Mouse (Mus musculus) intestine, postnatal 0 days (tissue): ENCODE results near the gene Prpf4b. TPM values are rescaled to one million over a fixed set of nuclear protein-coding genes. Genes with fewer than 3 reads are reported as not detected.
"Not testable (repeated sequence)": the region's sequence is repeated elsewhere in the genome, so short reads cannot be mapped to it uniquely, and the experiment has no call there.

Source experiments
- ATAC-seq: fragments of 200-750 bp; cut with Nextera tagmentation; 2 replicates; pipeline ENCODE4 v1.8.0; 2017; ENCODE audit warnings: mild to moderate bottlenecking, moderate TSS enrichment, moderate library complexity
- H3K27ac ChIP-seq: fragments of 300-500 bp; sonication (generic); 2 replicates; pipeline ENCODE4 v1.5.1; 2014; ENCODE audit warnings: mild to moderate bottlenecking, low read depth, low read length, moderate library complexity
- H3K27me3 ChIP-seq: fragments of 300-500 bp; sonication (generic); replicated peaks from 2 replicates; pipeline ENCODE4 v1.6.1; 2014; ENCODE audit warnings: low read length, mixed read lengths; ENCODE audit not compliant: control insufficient read depth, insufficient read depth
- H3K36me3 ChIP-seq: fragments of 300-500 bp; sonication (generic); 2 replicates; pipeline ENCODE4 v1.6.1; 2014; ENCODE audit warnings: mild to moderate bottlenecking, moderate library complexity; ENCODE audit not compliant: control insufficient read depth, insufficient read depth
- H3K4me1 ChIP-seq: fragments of 300-500 bp; sonication (generic); replicated peaks from 2 replicates; pipeline ENCODE4 v1.6.1; 2014; ENCODE audit warnings: antibody characterized with exemption, low read length, mixed read lengths; ENCODE audit not compliant: control insufficient read depth, insufficient read depth
- H3K4me2 ChIP-seq: fragments of 300-500 bp; sonication (generic); replicated peaks from 2 replicates; pipeline ENCODE4 v1.6.1; 2014; ENCODE audit warnings: low read depth, mild to moderate bottlenecking, moderate library complexity
- H3K4me3 ChIP-seq: fragments of 300-500 bp; sonication (generic); 2 replicates; pipeline ENCODE4 v1.5.1; 2014; ENCODE audit warnings: low read depth, low read length
- H3K9ac ChIP-seq: fragments of 300-500 bp; sonication (generic); 2 replicates; pipeline ENCODE4 v1.6.1; 2014; ENCODE audit warnings: mild to moderate bottlenecking, low read depth, low read length
- H3K9me3 ChIP-seq: fragments of 300-500 bp; sonication (generic); 2 replicates; pipeline ENCODE4 v1.6.1; 2016; ENCODE audit warnings: mixed run types; ENCODE audit not compliant: control insufficient read depth
- CTCF ChIP-seq: sonication (generic); IDR thresholded peaks from 2 replicates; pipeline ENCODE4 v1.5.1; 2016; ENCODE audit warnings: low read depth, mild to moderate bottlenecking, control low read depth, antibody characterized with exemption, moderate library complexity
- WGBS: fragments of 180-500 bp; shearing (Covaris S2); extraction: QIAGEN DNeasy Blood & Tissue Kit; methylation state at CpG from one replicate; pipeline ENCODE4 v1.1.7; 2014; 5-methylcytosine and 5-hydroxymethylcytosine counted together
- polyA plus RNA-seq: library from polyadenylated mRNA; unstranded; fragments of >200 nt; fragmentation: Nextera tagmentation; extraction: Ambion mirVana; gene quantifications from 2 replicates; pipeline ENCODE4 v1.2.1, GENCODE M21; 2015

The Prpf4b gene
- polyA plus RNA-seq, 1 experiment from 2014 or later = 44.2 TPM

GRCm38 (mm10) chr13:34934931-34935644 lies 60.0 kb downstream of the Prpf4b start:
- Histone ChIP-seq H3K4me3 (no peak overlapping the region), H3K4me2 (no peak overlapping the region), H3K27me3 (no peaks in the 10 kb centered on the region), H3K4me1 (no peaks in the 10 kb centered on the region), H3K27ac (no peak overlapping the region), H3K9me3 (no peaks in the 10 kb centered on the region), H3K36me3 (no peaks in the 10 kb centered on the region; the same call in 1 of the 2 replicates), H3K9ac (no peak overlapping the region)
- no peak for TF ChIP-seq CTCF
- ATAC-seq = no peak
- 64% methylated on average over 10 of the region's 10 CpGs for WGBS

DNA sequence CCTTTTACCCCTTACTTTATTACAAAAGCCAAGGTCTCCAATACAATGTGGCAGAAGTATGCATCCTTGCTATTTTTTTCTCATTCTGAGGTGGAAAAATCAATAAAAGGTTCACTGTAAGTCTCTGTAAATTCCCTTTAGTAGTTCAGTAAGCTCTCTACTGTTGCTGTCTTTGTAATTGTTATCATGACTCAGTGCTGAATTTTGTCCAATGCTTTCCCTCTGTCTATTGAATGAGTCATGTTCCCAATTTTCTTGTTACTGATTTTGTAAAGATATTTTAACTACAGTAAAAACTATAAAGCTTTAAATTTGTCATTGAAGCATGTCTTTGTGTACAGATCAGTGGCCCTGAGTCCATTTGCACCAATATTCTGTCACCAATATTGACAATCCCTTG lies 67.3 kb downstream of the Prpf4b start:
- no peak overlapping the region for H3K4me3 ChIP-seq
- no peak for TF ChIP-seq CTCF
- H3K4me2 ChIP-seq = no peak overlapping the region
- no peaks in the 10 kb centered on the region for H3K4me1 ChIP-seq
- no peaks in the 10 kb centered on the region for H3K27me3 ChIP-seq
- H3K27ac ChIP-seq = no peak overlapping the region
- no peak for ATAC-seq
- H3K36me3 ChIP-seq = no peaks in the 10 kb centered on the region
- no peak overlapping the region for H3K9ac ChIP-seq
- no peaks in the 10 kb centered on the region for H3K9me3 ChIP-seq

DNA sequence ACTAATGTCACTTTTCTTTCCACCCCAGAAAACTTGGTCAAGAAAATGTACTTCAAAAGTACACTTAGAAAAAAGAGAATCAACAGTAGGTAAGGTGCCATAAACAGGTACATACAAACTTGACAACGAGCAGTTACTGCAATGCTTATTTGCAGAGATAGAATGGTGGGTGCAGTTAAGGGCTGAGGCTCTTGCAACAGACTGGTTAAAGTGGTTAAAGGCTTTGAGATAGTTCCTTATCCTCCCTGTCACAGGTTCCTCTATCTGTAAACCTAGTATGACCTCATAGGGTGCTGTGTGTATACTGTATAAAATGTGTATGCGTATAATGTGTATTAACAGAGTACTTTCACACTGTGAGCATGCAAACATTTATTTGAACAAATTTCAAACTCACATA lies 76.3 kb downstream of the Prpf4b start:
- not testable (repeated sequence) for H3K4me2 ChIP-seq, ATAC-seq, H3K36me3 ChIP-seq, H3K4me1 ChIP-seq, H3K27ac ChIP-seq, H3K4me3 ChIP-seq, H3K9me3 ChIP-seq, H3K27me3 ChIP-seq, H3K9ac ChIP-seq
- 68% methylated on average over 2 of the region's 2 CpGs for WGBS

Other genes starting within 250 kb of the Prpf4b start
- gene Pxdc1, start 221.8 kb upstream of the Prpf4b start, polyA plus RNA-seq = 71.3 and 80.4 TPM in 2 replicates
- 0.16 and 0.20 TPM in 2 replicates for gene Fam50b, start 140.5 kb upstream of the Prpf4b start, polyA plus RNA-seq
- gene Fam217a, start 49.0 kb downstream of the Prpf4b start, polyA plus RNA-seq = 0.54 and 0.59 TPM in 2 replicates
- gene 4933417A18Rik, start 49.1 kb downstream of the Prpf4b start, polyA plus RNA-seq = not detected in 2 replicates
- 1.8 and 1.9 TPM in 2 replicates for gene Eci3, start 88.5 kb downstream of the Prpf4b start, polyA plus RNA-seq
- 205 and 228 TPM in 2 replicates for gene Eci2, start 151.8 kb downstream of the Prpf4b start, polyA plus RNA-seq